Mouse (Mus musculus) bone marrow, adult 2 months (tissue): Measurements from ENCODE around the gene Pcnx.

Experiments
- CTCF ChIP-seq: fragments of 200-500 bp; IDR thresholded peaks from 2 replicates; pipeline ENCODE4 v1.5.1; 2011; ENCODE audit warnings: low read length, control low read depth; ENCODE audit not compliant: control insufficient read depth, insufficient read depth
- POLR2A ChIP-seq: fragments of 200-500 bp; IDR thresholded peaks from 2 replicates; pipeline ENCODE4 v1.6.1; 2011; ENCODE audit warnings: low read depth, mild to moderate bottlenecking, control low read depth, low read length, borderline replicate concordance; ENCODE audit not compliant: control insufficient read depth

GRCm38 (mm10) chr12:81880161-81880560 is 20.3 kb downstream of the Pcnx start:
- TF ChIP-seq CTCF (no peak), POLR2A (no peak)
